Mouse (Mus musculus) liver, adult 2 months (tissue): Measurements from ENCODE around the gene Pdik1l.

ENCODE experiments used
- CTCF ChIP-seq: fragments of 200-500 bp; IDR thresholded peaks from 2 replicates; pipeline ENCODE4 v1.5.1; 2011; ENCODE audit warnings: low read depth, low read length, control low read depth
- POLR2A ChIP-seq: fragments of 200-500 bp; IDR thresholded peaks from 2 replicates; pipeline ENCODE4 v1.6.1; 2011; ENCODE audit warnings: low read length, control low read depth; ENCODE audit not compliant: insufficient read depth; ENCODE audit errors: extremely low read depth

DNA sequence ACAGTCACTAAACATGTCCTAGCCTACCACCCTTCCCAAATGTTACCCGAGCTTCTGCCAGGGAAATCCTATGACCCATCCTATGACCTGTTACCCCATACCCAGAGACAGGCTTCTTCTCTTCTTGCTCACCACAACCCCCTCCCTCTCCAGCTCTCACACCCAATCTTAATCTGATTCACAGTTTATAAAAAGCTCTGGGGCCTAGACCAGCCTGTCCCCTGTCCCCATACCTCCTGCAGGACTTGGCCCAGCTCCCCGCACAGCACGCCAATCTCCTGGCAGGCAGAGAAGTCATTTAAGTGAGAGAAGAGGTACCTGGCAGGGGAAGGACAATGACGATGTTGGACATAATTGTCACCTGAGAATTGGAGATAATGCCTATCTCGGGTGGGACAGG, 52.8 kb downstream of the Pdik1l start:
- TF ChIP-seq CTCF (no peak), POLR2A (no peak)
